14 mouse cellular contexts compared by ENCODE assay signal in the genomic region with DNA sequence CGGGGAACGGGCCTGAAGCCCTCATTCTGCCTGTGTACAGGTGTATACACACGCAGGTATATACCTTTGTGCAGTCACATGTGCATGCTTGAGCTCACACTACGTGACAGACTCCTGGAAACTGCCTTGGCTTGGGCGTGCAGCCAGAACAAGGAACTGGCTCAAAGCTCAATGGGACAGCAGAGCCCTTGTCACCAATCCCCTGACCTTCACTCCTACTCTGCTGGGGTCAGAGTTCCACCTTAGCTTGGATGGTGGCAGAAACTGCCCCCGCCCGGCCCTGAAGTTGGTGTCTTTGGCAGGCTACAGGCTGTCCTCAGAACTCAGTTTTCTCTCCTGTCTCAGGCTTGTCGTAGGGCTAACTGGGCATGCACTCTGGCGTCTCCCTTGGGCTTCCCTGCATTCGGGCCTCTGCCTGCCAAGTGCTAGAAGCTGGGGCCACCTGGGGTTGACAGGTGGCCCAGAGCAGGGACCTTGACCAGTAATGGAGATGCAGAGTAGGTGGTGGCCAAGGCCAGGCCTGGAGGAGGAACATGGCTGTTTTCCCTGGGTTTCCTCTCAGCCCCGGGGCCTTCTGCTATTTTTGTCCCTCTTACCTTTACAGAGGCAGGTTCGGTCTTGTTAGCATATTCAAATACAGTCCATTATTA. TPM values are rescaled to one million over a fixed set of nuclear protein-coding genes. Genes with fewer than 3 reads are reported as not detected.
A peak's percentile ranks its signal among the peaks of the same experiment; 100 is the strongest.
DNase-seq lines count a peak whose midpoint lies in the region.
"Had no signal": no experiment of that assay in that cellular context is flagged by ENCODE, and none has a peak within 500 bp of the region (broad histone marks: within the 10 kb centered on the region; RNA-seq: fewer than 3 reads in every experiment).

No protein-coding gene starts in this region.

- peak; percentile 43 for DNase-seq in adrenal gland, adult 2 months
- no peak for DNase-seq in adrenal gland, adult 8-10 months
- DNase-seq in kidney, adult 18-20 months = peak; percentile 64
- DNase-seq in kidney, postnatal 4 days = no peak
- peak; percentile 64 to 71 for DNase-seq in cerebellum, postnatal 25 days
- DNase-seq in kidney, postnatal 25 days = peak; percentile 65 to 86
- DNase-seq in layer of hippocampus, postnatal 25 days (ENCODE audit: extremely low spot score in 1 of 2, low spot score in 1 of 2) = no peak
- DNase-seq in spleen, postnatal 14 days (ENCODE audit: low spot score in 2 of 2) = no peak
- DNase-seq: heart, postnatal 14 days; right cerebral cortex, postnatal 4 days; thymus, adult 18-20 months had no signal

RNA-seq across cellular contexts. Expression of gene Elfn1, which starts 38.1 kb away (rescaled TPM):
- total RNA-seq in adrenal gland, adult 2 months (2021) = 10 to 100 TPM in 1 of 2 experiments, under 1 TPM in 1; 0.35 to 25.4 TPM
- 33.8 and 96.1 TPM in 2 replicates for polyA plus RNA-seq in adrenal gland, adult 2 months (2012; rRNA removed)
- 10 to 100 TPM in 1 of 4 experiments, 1 to 10 TPM in 1, under 1 TPM in 2; 0.32 to 49.6 (median 5.4) TPM for total RNA-seq in adrenal gland, adult 8-10 months (2022)
- 10 to 100 TPM; 27.4 to 29.4 TPM for total RNA-seq in layer of hippocampus, postnatal 25 days (2021)
- total RNA-seq: monocyte, adult 5-6 weeks; neutrophil, adult 5-6 weeks had no signal
- polyA plus RNA-seq: inflammation-experienced regulatory T-cells, adult 6 months had no signal

Comparison
In these comparisons a context has a peak if more than half of its experiments do, and no peak if none do; other contexts are left out.
1. DNase-seq: peak in adrenal gland, adult 2 months (single experiment), kidney, adult 18-20 months (single experiment), cerebellum, postnatal 25 days (2 of 2) and kidney, postnatal 25 days (2 of 2); none in adrenal gland, adult 8-10 months (single experiment), kidney, postnatal 4 days (0 of 2), layer of hippocampus, postnatal 25 days (0 of 2) and spleen, postnatal 14 days (0 of 2).